Mouse (Mus musculus) olfactory bulb, adult 2 months (tissue): ENCODE results near the gene Stkld1.

ENCODE experiments used
- CTCF ChIP-seq: fragments of 200-500 bp; IDR thresholded peaks from 2 replicates; pipeline ENCODE4 v1.5.1; 2012; ENCODE audit warnings: low read depth, mild to moderate bottlenecking, low read length, moderate library complexity; ENCODE audit not compliant: insufficient read depth
- POLR2A ChIP-seq: fragments of 200-500 bp; IDR thresholded peaks from 2 replicates; pipeline ENCODE4 v1.6.1; 2012; ENCODE audit warnings: mild to moderate bottlenecking, low read depth, low read length, moderate library complexity; ENCODE audit not compliant: insufficient read depth

DNA sequence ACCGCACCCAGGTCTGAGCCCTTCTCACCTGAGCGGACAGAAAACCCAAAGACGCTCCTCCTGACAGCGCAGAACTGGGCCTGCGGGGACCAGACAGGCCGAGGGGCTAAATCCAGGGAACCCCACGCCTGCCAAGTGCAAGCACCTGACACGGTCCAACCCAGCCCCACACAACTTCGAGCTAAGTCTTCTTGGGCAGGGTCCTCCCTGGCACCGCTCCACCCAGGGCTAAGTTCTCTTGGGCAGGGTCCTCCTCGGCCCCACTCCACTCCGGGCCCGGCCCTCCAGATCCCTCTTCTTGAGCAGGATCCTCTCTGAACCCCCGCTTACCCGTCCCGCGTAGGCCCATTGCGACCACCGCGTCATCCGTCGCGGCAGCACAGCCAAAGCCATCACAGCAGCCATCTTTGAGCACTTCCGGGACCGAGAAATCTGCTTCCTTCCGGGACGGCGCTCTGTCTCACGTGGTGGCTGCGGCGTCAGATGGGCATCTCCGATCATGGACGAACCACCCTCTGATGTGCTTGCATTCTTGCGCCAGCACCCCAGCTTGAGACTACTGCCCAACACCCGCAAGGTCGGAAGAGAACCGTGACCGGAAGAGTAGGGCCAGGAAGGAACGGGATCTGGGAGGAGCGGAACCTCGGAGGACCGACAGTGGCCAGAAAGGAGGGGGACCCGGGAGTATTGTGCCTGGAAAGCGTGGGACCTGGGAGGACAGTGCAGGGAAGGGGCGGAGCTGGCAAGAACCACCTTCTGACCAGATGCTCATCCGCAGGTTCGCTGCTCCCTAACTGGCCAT lies 17.7 kb upstream of the Stkld1 start, which contains the start of the genes Surf2 and Surf1:
- TF ChIP-seq POLR2A (peak; percentile 38; the same call in 1 of the 2 replicates), CTCF (no peak)
